In genomic region chr12:55536537-55537135, GRCm38 (mm10) we compare ENCODE assay signal across 10 mouse cellular contexts. TPM values are rescaled to one million over a fixed set of nuclear protein-coding genes. Genes with fewer than 3 reads are reported as not detected.
A peak's percentile ranks its signal among the peaks of the same experiment; 100 is the strongest.
DNase-seq lines count a peak whose midpoint lies in the region; ATAC-seq lines count a peak whose summit lies in the region.
"Had no signal": no experiment of that assay in that cellular context is flagged by ENCODE, and none has a peak within 500 bp of the region (broad histone marks: within the 10 kb centered on the region; RNA-seq: fewer than 3 reads in every experiment).

No protein-coding gene starts in this region.

- peak overlapping the region; percentile 3; the same call in 1 of the 2 replicates for H3K9ac ChIP-seq in hindbrain, embryonic 14.5 days
- no peak overlapping the region for H3K9ac ChIP-seq in neural tube, embryonic 13.5 days
- H3K9ac ChIP-seq in liver, embryonic 11.5 days (ENCODE audit: low read depth, low read length) = no peak overlapping the region

- peak overlapping the region; percentile 38 for H3K4me2 ChIP-seq in hindbrain, embryonic 14.5 days (replicated peaks)
- peak overlapping the region; percentile 43 for H3K4me2 ChIP-seq in neural tube, embryonic 13.5 days
- H3K4me2 ChIP-seq in liver, embryonic 11.5 days = no peak overlapping the region

- no peaks in the 10 kb centered on the region for H3K9me3 ChIP-seq in hindbrain, embryonic 14.5 days (ENCODE audit: control insufficient read depth, low read length)
- H3K9me3 ChIP-seq in neural tube, embryonic 13.5 days = no peaks in the 10 kb centered on the region
- no peaks in the 10 kb centered on the region for H3K9me3 ChIP-seq in liver, embryonic 11.5 days (ENCODE audit: control insufficient read depth, low read length)

- DNase-seq in kidney, postnatal 4 days = peak; percentile 54 to 62
- no peak for DNase-seq in kidney, postnatal 25 days
- peak; percentile 72 for DNase-seq in embryo, embryonic 10.5 days (ENCODE audit: low spot score)
- peak; percentile 53 for DNase-seq in hindbrain, embryonic 14.5 days (ENCODE audit: low spot score)
- DNase-seq in cerebellum, adult 9-11 months = no peak
- no peak for DNase-seq in liver, embryonic 11.5 days (ENCODE audit: low spot score)
- no peak for DNase-seq in lung, postnatal 14 days
- DNase-seq: gastrocnemius, postnatal 36 days had no signal

- peaks cover 5% of the 10 kb centered on the region; the same call in 1 of the 2 replicates for H3K4me1 ChIP-seq in hindbrain, embryonic 14.5 days (replicated peaks; ENCODE audit: control insufficient read depth, insufficient read depth, low read length)
- H3K4me1 ChIP-seq in neural tube, embryonic 13.5 days (replicated peaks) = peaks cover 27% of the 10 kb centered on the region
- H3K4me1 ChIP-seq in liver, embryonic 11.5 days (replicated peaks; ENCODE audit: control insufficient read depth, insufficient read depth, low read length) = no peaks in the 10 kb centered on the region

- peaks cover 3% of the 10 kb centered on the region; the same call in 1 of the 2 replicates for H3K27me3 ChIP-seq in hindbrain, embryonic 14.5 days (ENCODE audit: control insufficient read depth, insufficient read depth, low read length)
- H3K27me3 ChIP-seq in neural tube, embryonic 13.5 days = peaks cover 36% of the 10 kb centered on the region
- peaks cover 9% of the 10 kb centered on the region for H3K27me3 ChIP-seq in liver, embryonic 11.5 days (replicated peaks; ENCODE audit: control insufficient read depth, insufficient read depth, low read length)

- no peaks in the 10 kb centered on the region for H3K36me3 ChIP-seq in hindbrain, embryonic 14.5 days (replicated peaks; ENCODE audit: control insufficient read depth, insufficient read depth)
- no peaks in the 10 kb centered on the region for H3K36me3 ChIP-seq in neural tube, embryonic 13.5 days
- H3K36me3 ChIP-seq in liver, embryonic 11.5 days (ENCODE audit: control insufficient read depth, insufficient read depth, low read length) = no peaks in the 10 kb centered on the region

- ATAC-seq in hindbrain, embryonic 14.5 days (ENCODE audit: low FRiP score) = peak; percentile 73
- ATAC-seq in neural tube, embryonic 13.5 days (ENCODE audit: low read depth) = peak; percentile 59; the same call in 1 of the 2 replicates
- no peak for ATAC-seq in liver, embryonic 11.5 days (replicated peaks; ENCODE audit: low FRiP score)

- 8% methylated on average over 14 of the region's 14 CpGs for WGBS in hindbrain, embryonic 14.5 days
- WGBS in neural tube, embryonic 13.5 days = 6% methylated on average over 14 of the region's 14 CpGs
- 12% methylated on average over 14 of the region's 14 CpGs for WGBS in liver, embryonic 11.5 days

- no peak overlapping the region for H3K27ac ChIP-seq in hindbrain, embryonic 14.5 days
- H3K27ac ChIP-seq in neural tube, embryonic 13.5 days (replicated peaks) = no peak overlapping the region
- H3K27ac ChIP-seq in liver, embryonic 11.5 days (ENCODE audit: low read depth, low read length) = no peak overlapping the region

- H3K4me3 ChIP-seq in hindbrain, embryonic 14.5 days (replicated peaks; ENCODE audit: low read length) = no peak overlapping the region
- H3K4me3 ChIP-seq in neural tube, embryonic 13.5 days = no peak overlapping the region
- no peak overlapping the region for H3K4me3 ChIP-seq in liver, embryonic 11.5 days (ENCODE audit: low read depth, low read length)
- H3K4me3 ChIP-seq: megakaryocyte, embryonic 14.5 days had no signal

RNA-seq across cellular contexts. Expression of gene Aldoart2, which starts 28.4 kb away (rescaled TPM):
- not detected in 2 replicates for polyA plus RNA-seq in hindbrain, embryonic 14.5 days (2014; fragmentation: Nextera tagmentation; extraction: Ambion mirVana)
- polyA plus RNA-seq in neural tube, embryonic 13.5 days (2015; fragmentation: Nextera tagmentation; extraction: Ambion mirVana) = 0.15 TPM in 1 of 2 replicates, not detected in the other
- 0.10 and 0.27 TPM in 2 replicates for polyA plus RNA-seq in liver, embryonic 11.5 days (2014; fragmentation: Nextera tagmentation; extraction: Ambion mirVana)

RNA-seq across cellular contexts. Expression of gene Nfkbia, which starts 44.2 kb away (rescaled TPM):
- polyA plus RNA-seq in hindbrain, embryonic 14.5 days (2014; fragmentation: Nextera tagmentation; extraction: Ambion mirVana) = 59.7 and 63.9 TPM in 2 replicates
- polyA plus RNA-seq in neural tube, embryonic 13.5 days (2015; fragmentation: Nextera tagmentation; extraction: Ambion mirVana) = 51.4 and 53.3 TPM in 2 replicates
- polyA plus RNA-seq in liver, embryonic 11.5 days (2014; fragmentation: Nextera tagmentation; extraction: Ambion mirVana) = 25.8 TPM in 2 replicates

Comparison
In these comparisons a context has a peak if more than half of its experiments do, and no peak if none do; other contexts are left out.
1. DNase-seq: peak in kidney, postnatal 4 days (2 of 2), embryo, embryonic 10.5 days (single experiment) and hindbrain, embryonic 14.5 days (single experiment); none in kidney, postnatal 25 days (0 of 2), cerebellum, adult 9-11 months (single experiment), liver, embryonic 11.5 days (single experiment) and lung, postnatal 14 days (single experiment).